Mouse (Mus musculus) right cerebral cortex, postnatal 4 days (tissue): ENCODE results near the gene Irf3.

ENCODE experiments used
- DNase-seq: peaks from one replicate; pipeline ENCODE4 v3.0.0-alpha.2; 2022

Gene Irf3

GRCm38 (mm10) chr7:44997231-44997939 is at the start of gene Irf3:
Gene Irf3 (plus strand): TSS chr7:44997648.
- DNase-seq, result peak; percentile 94

GRCm38 (mm10) chr7:44949922-44950321 is 47.5 kb upstream of the Irf3 start:
- DNase-seq, result no peak

GRCm38 (mm10) chr7:44951960-44952359 is 45.5 kb upstream of the Irf3 start:
- DNase-seq, result no peak

GRCm38 (mm10) chr7:44952611-44953306 is 44.7 kb upstream of the Irf3 start:
- peak; percentile 76 for DNase-seq

- no peak for DNase-seq
These were observed 43.9 kb upstream of the Irf3 start for GRCm38 (mm10) chr7:44953561-44953960.

GRCm38 (mm10) chr7:44954091-44954885 is 43.2 kb upstream of the Irf3 start:
- no peak for DNase-seq

GRCm38 (mm10) chr7:44955628-44956027 is 41.8 kb upstream of the Irf3 start:
- DNase-seq, result no peak

GRCm38 (mm10) chr7:44956266-44956665 is 41.2 kb upstream of the Irf3 start:
- no peak for DNase-seq

- DNase-seq, result no peak
These were observed 40.1 kb upstream of the Irf3 start for GRCm38 (mm10) chr7:44957183-44957835.

- DNase-seq, result no peak
These were observed 39.2 kb upstream of the Irf3 start for GRCm38 (mm10) chr7:44958208-44958607.

- no peak for DNase-seq
These were observed 38.2 kb upstream of the Irf3 start for GRCm38 (mm10) chr7:44959281-44959680.

- DNase-seq, result no peak
These were observed 37.5 kb upstream of the Irf3 start for GRCm38 (mm10) chr7:44959874-44960511.

GRCm38 (mm10) chr7:44960512-44960910 is 36.9 kb upstream of the Irf3 start:
- DNase-seq, result no peak

GRCm38 (mm10) chr7:44962337-44962736 is 35.1 kb upstream of the Irf3 start:
- no peak for DNase-seq

GRCm38 (mm10) chr7:44962831-44963230 is 34.6 kb upstream of the Irf3 start:
- DNase-seq, result no peak

- DNase-seq, result no peak
These were observed 32.5 kb upstream of the Irf3 start for GRCm38 (mm10) chr7:44964990-44965389.

GRCm38 (mm10) chr7:44965975-44966374 is 31.5 kb upstream of the Irf3 start:
- DNase-seq, result no peak

- no peak for DNase-seq
These were observed 30.8 kb upstream of the Irf3 start for GRCm38 (mm10) chr7:44966638-44967037.

GRCm38 (mm10) chr7:44970231-44970691 is 27.2 kb upstream of the Irf3 start:
- peak; percentile 84 for DNase-seq

- DNase-seq, result no peak
These were observed 26.3 kb upstream of the Irf3 start for GRCm38 (mm10) chr7:44971142-44971541.

- no peak for DNase-seq
These were observed 23.9 kb upstream of the Irf3 start for GRCm38 (mm10) chr7:44973415-44974130.
